Mouse (Mus musculus) brain, embryonic 14.5 days (tissue): ENCODE data around the gene Midn.

ENCODE experiments used
- CTCF ChIP-seq: fragments of 200-500 bp; IDR thresholded peaks from 2 replicates; pipeline ENCODE4 v1.5.1; 2012; ENCODE audit warnings: inconsistent platforms, mild to moderate bottlenecking, moderate library complexity, borderline replicate concordance; ENCODE audit not compliant: insufficient read depth, insufficient read length; ENCODE audit errors: extremely low read depth
- POLR2A ChIP-seq: fragments of 200-500 bp; IDR thresholded peaks from 2 replicates; pipeline ENCODE4 v1.6.1; 2012; ENCODE audit warnings: mild to moderate bottlenecking, inconsistent platforms, borderline replicate concordance; ENCODE audit not compliant: poor library complexity, insufficient read depth, insufficient read length, severe bottlenecking; ENCODE audit errors: extremely low read depth

- TF ChIP-seq POLR2A (no peak), CTCF (no peak)
Measured at GRCm38 (mm10) chr10:80173358-80173757, 25.3 kb downstream of the Midn start.
